Mouse (Mus musculus) NIH3T3 (cell line): ENCODE results near the gene Usp54.
"Not testable (repeated sequence)": the region's sequence is repeated elsewhere in the genome, so short reads cannot be mapped to it uniquely, and the experiment has no call there.

Source experiments
- DNase-seq: peaks from one replicate; pipeline ENCODE4 v3.0.0-alpha.2; 2012; ENCODE audit warnings: low read depth

The Usp54 gene

DNA sequence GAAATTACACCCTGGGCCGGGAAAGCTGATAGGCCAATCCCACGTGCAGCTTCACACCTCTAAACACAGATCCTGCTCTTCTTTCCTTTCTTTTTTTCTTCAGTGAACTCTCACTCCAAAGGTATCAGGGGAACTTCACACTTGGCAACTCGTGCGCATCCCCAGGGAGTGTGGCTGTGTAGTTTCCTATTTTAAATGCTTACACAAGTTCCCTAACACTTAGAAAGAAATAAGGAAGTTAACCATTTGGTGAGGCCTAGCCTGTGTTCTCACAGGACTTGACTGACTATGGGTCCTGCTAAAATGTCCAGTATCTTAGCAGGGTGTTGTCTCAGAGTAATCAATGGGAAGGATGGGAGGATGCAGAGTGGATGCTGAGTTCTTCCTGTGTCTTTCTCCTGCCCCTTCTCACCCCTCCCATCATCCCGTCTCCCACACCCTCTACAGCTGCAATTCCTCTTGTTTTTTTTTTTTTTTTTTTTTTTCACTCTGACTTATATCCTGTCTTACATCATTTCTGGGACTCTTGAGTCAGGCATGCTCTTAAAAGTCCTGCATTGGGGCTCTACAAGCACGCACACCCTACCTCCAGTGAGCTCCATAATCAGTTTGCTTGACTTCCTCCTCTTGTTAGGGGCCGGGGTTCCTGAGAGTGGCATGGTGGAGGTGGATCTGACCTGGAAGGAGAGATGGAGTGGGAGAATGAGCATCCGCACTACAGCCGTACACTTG lies 14.0 kb upstream of the Usp54 start:
- peak; percentile 10 for DNase-seq

DNA sequence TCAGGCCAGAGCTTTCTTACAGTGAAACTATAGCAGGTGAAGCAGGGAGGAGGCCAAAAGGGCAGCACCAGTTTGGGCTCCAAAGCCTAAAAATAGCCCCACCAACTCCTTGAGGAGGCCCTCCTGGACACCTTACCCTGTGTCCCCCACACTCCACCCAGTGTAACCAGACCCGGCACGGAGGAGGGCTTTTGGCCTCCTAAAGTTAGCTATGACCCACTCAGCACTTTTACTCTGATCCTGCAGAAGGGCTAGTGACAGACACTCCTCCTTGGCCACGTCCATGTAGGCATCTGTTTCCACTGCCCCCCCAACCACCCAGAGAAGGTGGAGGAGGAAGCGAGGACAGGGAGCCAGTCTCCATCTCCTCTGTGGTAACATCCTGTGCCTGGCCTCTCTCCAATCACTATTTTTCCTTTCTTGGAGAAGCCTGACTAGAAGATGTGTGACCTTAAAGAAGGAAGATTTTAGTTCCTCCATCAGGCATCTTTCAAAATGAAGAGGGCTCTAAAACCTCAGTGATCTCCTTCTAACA lies 10.9 kb upstream of the Usp54 start:
- DNase-seq = no peak

DNA sequence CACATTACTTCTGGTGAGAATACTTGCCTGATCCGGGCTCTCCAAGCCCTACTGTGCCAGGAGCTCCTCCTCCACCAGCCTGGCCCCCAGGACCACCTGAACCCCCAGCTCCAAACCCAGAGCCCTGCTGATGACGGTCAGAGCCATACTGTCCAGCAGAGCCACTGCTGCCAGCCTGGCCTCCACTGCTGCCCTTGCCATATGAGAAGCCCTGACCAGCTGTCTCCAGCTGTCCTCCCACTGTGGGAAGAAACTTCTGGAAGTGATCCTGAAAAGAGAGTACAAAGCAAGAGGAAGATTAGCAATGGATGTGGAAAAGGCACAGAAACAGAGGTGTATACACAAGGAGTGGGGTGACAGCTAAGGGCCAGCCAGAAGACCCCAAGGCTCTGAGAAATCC lies 10.1 kb upstream of the Usp54 start:
- DNase-seq = no peak

DNA sequence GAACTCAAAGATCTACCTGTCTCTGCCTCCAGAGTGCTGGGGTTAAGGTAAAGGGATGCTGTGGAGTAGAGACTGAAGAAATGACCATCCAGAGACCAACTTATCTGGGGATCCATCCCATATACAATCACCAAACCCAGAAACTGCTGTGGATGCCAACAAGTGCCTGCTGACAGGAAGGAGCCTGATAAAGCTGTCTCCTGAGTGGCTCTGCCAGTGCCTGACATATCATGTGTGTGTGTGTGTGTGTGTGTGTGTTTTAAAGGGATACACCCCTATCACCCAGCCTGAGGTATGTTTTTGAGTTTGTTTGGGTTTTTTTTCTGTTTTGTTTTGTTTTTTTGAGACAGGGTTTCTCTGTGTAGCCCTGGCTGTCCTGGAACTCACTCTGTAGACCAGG lies 5.5 kb upstream of the Usp54 start:
- DNase-seq = no peak

GRCm38 (mm10) chr14:20645547-20645946 lies 4.7 kb upstream of the Usp54 start:
- no peak for DNase-seq

GRCm38 (mm10) chr14:20641438-20641875 lies 594 bp upstream of the Usp54 start:
- no peak for DNase-seq

DNA sequence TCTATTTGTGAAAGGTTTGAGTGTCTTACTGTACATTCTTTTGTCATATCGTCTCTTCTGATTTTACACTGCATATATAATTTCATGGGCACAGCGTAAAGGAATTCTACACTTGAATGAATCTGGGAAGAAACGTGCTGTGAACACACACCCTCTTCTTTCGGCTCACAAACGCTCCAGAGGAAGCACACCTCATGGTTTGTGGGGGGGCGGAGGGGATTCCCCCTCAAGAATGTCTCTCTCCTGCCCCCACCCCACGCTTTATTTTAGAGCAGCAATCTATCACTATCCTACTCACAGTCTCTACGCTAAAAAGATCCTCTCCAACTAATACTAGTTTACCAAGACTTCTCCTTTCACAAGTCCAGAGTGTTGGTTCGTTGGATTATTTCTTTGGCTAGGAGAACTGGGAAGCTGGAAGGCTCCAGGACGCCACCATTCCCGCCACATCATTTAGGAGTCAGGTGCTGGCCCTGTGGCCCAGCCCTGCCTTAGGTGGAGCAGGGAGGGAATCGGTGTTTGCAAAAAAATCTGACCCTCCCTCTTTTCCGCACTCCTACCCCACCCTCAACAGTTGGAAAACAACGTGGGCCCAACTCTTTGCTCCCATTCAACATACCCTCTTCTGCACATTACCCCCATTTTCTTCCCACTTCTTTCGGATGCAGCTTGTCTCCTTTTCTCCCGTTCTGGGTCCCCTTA lies 794 bp downstream of the Usp54 start:
- peak; percentile 27 for DNase-seq

GRCm38 (mm10) chr14:20638702-20639101 lies 2.2 kb downstream of the Usp54 start:
- no peak for DNase-seq

DNA sequence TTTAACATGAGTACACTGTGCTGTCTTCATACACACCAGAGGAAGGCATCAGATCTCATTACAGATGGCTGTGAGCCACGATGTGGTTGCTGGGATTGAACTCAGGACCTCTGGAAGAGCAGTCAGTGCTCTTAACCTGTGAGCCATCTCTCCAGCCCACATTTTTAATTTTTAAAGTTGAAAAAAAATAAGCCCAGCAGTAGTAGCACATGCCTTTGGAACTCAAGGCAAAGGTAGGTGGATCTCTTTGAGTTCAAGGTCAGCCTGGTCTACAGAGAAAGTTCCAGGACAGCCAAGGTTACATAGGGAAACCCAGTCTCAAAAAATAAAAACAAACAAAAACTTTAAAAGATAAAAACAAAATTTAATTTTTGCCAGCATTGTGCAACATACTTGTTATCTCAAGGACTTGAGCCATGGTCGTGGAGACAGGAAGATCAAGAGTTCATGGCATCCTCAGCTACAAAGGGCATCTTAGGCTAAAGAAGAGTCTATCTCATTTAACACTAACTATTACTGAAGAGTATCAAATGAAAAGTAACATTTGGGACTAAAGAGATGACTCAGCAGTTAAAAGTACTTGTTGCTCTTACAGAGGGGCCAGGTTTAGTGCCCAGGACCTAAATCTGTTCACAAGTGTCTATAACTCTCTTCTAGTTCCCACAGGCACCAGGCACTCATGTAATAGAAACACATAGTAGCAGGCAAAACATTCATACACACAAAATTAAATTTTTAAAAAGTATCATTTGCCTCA lies 2.9 kb downstream of the Usp54 start:
- no peak for DNase-seq

GRCm38 (mm10) chr14:20636968-20637367 lies 3.9 kb downstream of the Usp54 start:
- not testable (repeated sequence) for DNase-seq

- no peak for DNase-seq
Observed at GRCm38 (mm10) chr14:20635546-20635945, 5.3 kb downstream of the Usp54 start.

GRCm38 (mm10) chr14:20631253-20631652 lies 9.6 kb downstream of the Usp54 start:
- DNase-seq = no peak

GRCm38 (mm10) chr14:20626971-20627370 lies 13.9 kb downstream of the Usp54 start:
- DNase-seq = no peak

GRCm38 (mm10) chr14:20626447-20626846 lies 14.4 kb downstream of the Usp54 start:
- no peak for DNase-seq

DNA sequence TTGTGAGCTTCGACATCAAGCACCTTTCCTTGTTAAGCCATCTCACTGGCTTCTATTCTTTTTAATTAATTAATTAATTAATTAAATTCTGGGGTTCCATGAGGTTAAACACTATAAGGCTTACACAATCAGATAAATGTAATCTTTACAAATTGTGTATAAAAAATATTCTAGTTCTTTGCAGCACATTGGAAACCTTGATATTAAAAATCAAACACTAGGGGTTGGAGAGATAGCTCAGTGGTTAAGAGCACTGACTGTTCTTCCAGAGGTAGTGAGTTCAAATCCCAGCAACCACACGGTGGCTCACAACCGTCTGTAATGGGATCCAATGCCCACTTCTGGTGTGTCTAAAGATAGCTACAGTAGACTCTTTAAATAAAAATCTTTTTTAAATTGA lies 18.0 kb downstream of the Usp54 start:
- no peak for DNase-seq

GRCm38 (mm10) chr14:20622412-20622811 lies 18.5 kb downstream of the Usp54 start:
- no peak for DNase-seq

GRCm38 (mm10) chr14:20621903-20622302 lies 19.0 kb downstream of the Usp54 start:
- no peak for DNase-seq

DNA sequence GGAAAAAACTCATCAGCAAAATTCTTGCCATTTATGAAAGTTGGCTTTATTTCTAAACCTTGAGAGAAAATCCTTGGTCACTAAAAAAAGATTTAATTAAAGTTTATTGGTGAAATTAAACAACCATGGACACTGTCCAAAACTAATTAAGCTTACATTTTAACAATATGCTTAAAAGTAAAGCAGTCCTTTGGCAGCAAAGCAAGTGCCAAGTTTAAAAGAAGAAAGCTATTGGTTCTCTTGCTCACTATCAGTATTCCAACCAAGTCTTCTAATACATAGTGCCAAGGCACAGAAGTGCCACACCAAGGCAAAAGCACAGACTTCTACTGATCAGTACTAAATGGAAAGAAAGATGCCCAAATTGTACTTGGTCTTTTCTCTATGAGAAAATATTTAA lies 21.7 kb downstream of the Usp54 start:
- no peak for DNase-seq

GRCm38 (mm10) chr14:20618211-20618610 lies 22.7 kb downstream of the Usp54 start:
- DNase-seq = no peak

DNA sequence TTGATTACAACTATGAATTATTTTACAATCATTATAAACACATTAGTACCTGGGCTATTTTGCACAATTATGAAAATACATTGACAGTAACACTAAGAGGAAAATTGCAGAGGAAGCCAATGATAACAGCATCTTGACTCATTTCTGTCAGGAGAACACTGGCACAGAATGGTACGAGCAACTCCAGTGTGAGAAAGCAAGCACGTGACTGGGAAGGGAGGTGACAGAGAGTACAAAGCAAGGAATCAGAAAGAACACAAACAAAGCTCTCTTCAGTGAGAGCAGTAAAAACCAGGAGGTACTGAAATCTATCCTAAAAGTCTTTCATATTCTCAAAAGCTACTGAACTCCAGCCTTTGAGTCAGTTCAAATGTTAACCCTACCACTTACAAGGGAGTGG lies 24.4 kb downstream of the Usp54 start:
- peak; percentile 41 for DNase-seq

GRCm38 (mm10) chr14:20615075-20615474 lies 25.8 kb downstream of the Usp54 start:
- no peak for DNase-seq

GRCm38 (mm10) chr14:20612820-20613219 lies 28.0 kb downstream of the Usp54 start:
- no peak for DNase-seq

- peak; percentile 36 for DNase-seq
Observed at GRCm38 (mm10) chr14:20610146-20610545, 30.7 kb downstream of the Usp54 start.
